Mouse (Mus musculus) kidney, adult 2 months (tissue): ENCODE data around the gene Pan2.

Source experiments
- CTCF ChIP-seq: fragments of 200-500 bp; conservative IDR thresholded peaks from 2 replicates; pipeline ENCODE4 v1.5.1; 2011; ENCODE audit warnings: low read depth, mild to moderate bottlenecking, control low read depth, low read length, moderate library complexity, mixed read lengths; ENCODE audit not compliant: insufficient read depth, insufficient read length
- POLR2A ChIP-seq: fragments of 200-500 bp; IDR thresholded peaks from one replicate; pipeline ENCODE4 v1.6.1; 2011; ENCODE audit warnings: low read depth, low read length, control low read depth

DNA sequence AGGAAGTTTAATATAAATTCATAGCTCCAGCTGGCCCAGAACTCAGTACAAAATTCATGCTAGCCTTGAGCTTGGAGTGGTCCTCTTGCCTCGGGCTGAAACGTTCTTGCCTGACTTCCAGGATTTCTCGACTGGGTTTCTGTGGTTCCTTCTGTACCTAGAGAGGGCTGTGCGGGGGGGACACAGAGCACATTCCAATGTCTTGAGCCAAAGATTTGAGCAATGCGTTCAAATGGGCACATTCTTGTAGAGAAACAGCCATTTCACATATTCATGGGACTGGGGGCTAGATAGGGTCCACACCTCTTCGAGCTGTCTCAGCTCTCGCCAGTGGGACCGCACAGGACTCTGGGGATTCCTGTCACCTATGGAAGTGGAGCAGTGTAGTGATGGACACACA lies 47.2 kb upstream of the Pan2 start:
- TF ChIP-seq POLR2A, result no peak
- TF ChIP-seq CTCF, result no peak
